Mouse (Mus musculus) erythroblast, embryonic 14.5 days (primary cell): ENCODE measurements around the gene Ldhd.

Experiments
- GATA1 ChIP-seq: IDR thresholded peaks from 2 replicates; pipeline ENCODE4 v1.6.1; 2012; ENCODE audit warnings: low read length, inconsistent platforms, mixed read lengths
- TAL1 ChIP-seq: IDR thresholded peaks from 3 replicates; pipeline ENCODE4 v1.6.1; 2012; ENCODE audit warnings: low read length, inconsistent platforms, mixed read lengths

DNA sequence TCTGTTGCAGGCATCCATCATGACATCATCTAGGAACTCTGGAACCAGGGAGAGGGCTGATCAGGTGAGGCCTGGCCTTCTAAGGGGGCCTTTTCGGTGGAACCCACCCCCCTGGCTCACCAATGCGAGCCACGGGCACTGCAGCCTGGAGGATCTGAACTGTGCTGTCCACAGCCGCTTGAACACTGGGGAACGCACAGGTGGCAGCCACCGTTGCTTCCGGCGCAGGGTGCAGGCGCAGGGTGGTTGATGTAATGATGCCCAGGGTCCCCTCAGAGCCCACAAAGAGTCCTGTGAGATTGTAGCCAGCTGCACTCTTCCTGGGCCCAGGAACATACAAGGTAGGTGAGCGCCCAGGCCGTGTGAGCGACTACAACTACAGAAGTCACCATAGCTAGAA, 1.8 kb downstream of the Ldhd start:
- TF ChIP-seq TAL1 (no peak), GATA1 (no peak)
